Mouse (Mus musculus) urinary bladder, postnatal 25 days (tissue): ENCODE results near the gene Csf3r.

Experiments
- DNase-seq: peaks from one replicate; pipeline ENCODE4 v3.0.0; 2022; ENCODE audit warnings: low spot score

Csf3r gene

GRCm38 (mm10) chr4:126057207-126058133 is 33.1 kb downstream of the Csf3r start:
- DNase-seq, result no peak

GRCm38 (mm10) chr4:126058134-126058996 is 34.0 kb downstream of the Csf3r start, which contains the start of gene Oscp1:
Gene Oscp1 (plus strand): TSS chr4:126058565.
- peak; percentile 81 for DNase-seq

GRCm38 (mm10) chr4:126058997-126059362 is 34.6 kb downstream of the Csf3r start:
- DNase-seq, result no peak

- DNase-seq, result no peak
These were observed 38.5 kb downstream of the Csf3r start for GRCm38 (mm10) chr4:126062856-126063255.

GRCm38 (mm10) chr4:126065241-126065640 is 40.9 kb downstream of the Csf3r start:
- DNase-seq, result no peak

GRCm38 (mm10) chr4:126067401-126068077 is 43.2 kb downstream of the Csf3r start:
- DNase-seq, result no peak

GRCm38 (mm10) chr4:126068842-126069241 is 44.5 kb downstream of the Csf3r start:
- DNase-seq, result no peak

- DNase-seq, result no peak
These were observed 53.5 kb downstream of the Csf3r start for GRCm38 (mm10) chr4:126077833-126078232.

- DNase-seq, result no peak
These were observed 54.9 kb downstream of the Csf3r start for GRCm38 (mm10) chr4:126079266-126079665.

- no peak for DNase-seq
These were observed 57.3 kb downstream of the Csf3r start for GRCm38 (mm10) chr4:126081601-126082000.

- DNase-seq, result no peak
These were observed 58.7 kb downstream of the Csf3r start for GRCm38 (mm10) chr4:126083021-126083420.

GRCm38 (mm10) chr4:126084382-126084781 is 60.0 kb downstream of the Csf3r start:
- no peak for DNase-seq

- DNase-seq, result peak; percentile 75
These were observed 61.7 kb downstream of the Csf3r start for GRCm38 (mm10) chr4:126085996-126086576.

- no peak for DNase-seq
These were observed 65.9 kb downstream of the Csf3r start for GRCm38 (mm10) chr4:126090101-126090847.

- no peak for DNase-seq
These were observed 66.4 kb downstream of the Csf3r start for GRCm38 (mm10) chr4:126090848-126091124.

GRCm38 (mm10) chr4:126091873-126092272 is 67.5 kb downstream of the Csf3r start:
- DNase-seq, result no peak
